Mouse (Mus musculus): ENCODE results near the gene Trpt1. TPM values are rescaled to one million over a fixed set of nuclear protein-coding genes. Genes with fewer than 3 reads are reported as not detected.

Gene Trpt1
- polyA plus RNA-seq, 1 experiment from 2014 or later, result 2.9 TPM

GRCm38 (mm10) chr19:6951381-6951968 lies 44.5 kb upstream of the Trpt1 start:
- Histone ChIP-seq H3K4me2 (ENCODE audit: low read depth, low read length) (peak overlapping the region; percentile 100), H3K9ac (replicated peaks) (peak overlapping the region; percentile 64), H3K27me3 (ENCODE audit: insufficient read depth, low read length) (no peaks in the 10 kb centered on the region), H3K9me3 (ENCODE audit: low read length) (no peaks in the 10 kb centered on the region), H3K36me3 (replicated peaks; ENCODE audit: insufficient read depth, low read length) (peaks cover 11% of the 10 kb centered on the region), H3K4me3 (ENCODE audit: low read depth, low read length) (peak overlapping the region; percentile 60), H3K4me1 (ENCODE audit: insufficient read depth) (peaks cover 24% of the 10 kb centered on the region), H3K27ac (ENCODE audit: low read depth) (peak overlapping the region; percentile 89)
- DNase-seq (peak; percentile 89), ATAC-seq (peak; percentile 85)
- TF ChIP-seq EP300 (IDR thresholded peaks at IDR 0.05; ENCODE audit: low read depth), result peak; percentile 62
- TF ChIP-seq CTCF (IDR thresholded peaks at IDR 0.05; ENCODE audit: low read depth), result no peak
- 0% methylated on average over 35 of the region's 35 CpGs for WGBS (ENCODE audit: insufficient replicate concordance)

GRCm38 (mm10) chr19:6951994-6952711 lies 43.8 kb upstream of the Trpt1 start:
- TF ChIP-seq EP300 (IDR thresholded peaks at IDR 0.05; ENCODE audit: low read depth) (0 out of 2 replicates have a peak, but pooled peaks have one; percentile 7), CTCF (IDR thresholded peaks at IDR 0.05; ENCODE audit: low read depth) (no peak)
- H3K4me2 ChIP-seq (ENCODE audit: low read depth, low read length), result peak overlapping the region; percentile 100
- peaks cover 12% of the 10 kb centered on the region for H3K36me3 ChIP-seq (replicated peaks; ENCODE audit: insufficient read depth, low read length)
- H3K9ac ChIP-seq (replicated peaks), result peak overlapping the region; percentile 64
- H3K9me3 ChIP-seq (ENCODE audit: low read length), result no peaks in the 10 kb centered on the region
- ATAC-seq, result peak; percentile 43
- no peaks in the 10 kb centered on the region for H3K27me3 ChIP-seq (ENCODE audit: insufficient read depth, low read length)
- peak overlapping the region; percentile 89 for H3K27ac ChIP-seq (ENCODE audit: low read depth)
- DNase-seq, result peak; percentile 78
- 3% methylated on average over 31 of the region's 31 CpGs for WGBS (ENCODE audit: insufficient replicate concordance)
- peaks cover 21% of the 10 kb centered on the region for H3K4me1 ChIP-seq (ENCODE audit: insufficient read depth)
- peak overlapping the region; percentile 60 for H3K4me3 ChIP-seq (ENCODE audit: low read depth, low read length)

- no peak for DNase-seq
- Histone ChIP-seq H3K4me1 (ENCODE audit: insufficient read depth) (peaks cover 21% of the 10 kb centered on the region), H3K4me2 (ENCODE audit: low read depth, low read length) (peak overlapping the region; percentile 100), H3K9ac (replicated peaks) (peak overlapping the region; percentile 64), H3K36me3 (replicated peaks; ENCODE audit: insufficient read depth, low read length) (peaks cover 17% of the 10 kb centered on the region), H3K27me3 (ENCODE audit: insufficient read depth, low read length) (no peaks in the 10 kb centered on the region), H3K9me3 (ENCODE audit: low read length) (no peaks in the 10 kb centered on the region), H3K4me3 (ENCODE audit: low read depth, low read length) (peak overlapping the region; percentile 60), H3K27ac (ENCODE audit: low read depth) (peak overlapping the region; percentile 89)
- TF ChIP-seq EP300 (IDR thresholded peaks at IDR 0.05; ENCODE audit: low read depth), result no peak
- no peak for TF ChIP-seq CTCF (IDR thresholded peaks at IDR 0.05; ENCODE audit: low read depth)
- whole genome bisulfite sequencing (ENCODE audit: insufficient replicate concordance), result 14% methylated on average over 3 of the region's 3 CpGs
- ATAC-seq, result no peak
Measured at GRCm38 (mm10) chr19:6952712-6953037, 43.3 kb upstream of the Trpt1 start.

GRCm38 (mm10) chr19:6954046-6954445 lies 41.9 kb upstream of the Trpt1 start:
- no peak for ATAC-seq
- Histone ChIP-seq H3K9me3 (ENCODE audit: low read length) (no peaks in the 10 kb centered on the region), H3K4me2 (ENCODE audit: low read depth, low read length) (no peak overlapping the region), H3K27ac (ENCODE audit: low read depth) (no peak overlapping the region), H3K36me3 (replicated peaks; ENCODE audit: insufficient read depth, low read length) (peaks cover 21% of the 10 kb centered on the region), H3K4me3 (ENCODE audit: low read depth, low read length) (no peak overlapping the region), H3K4me1 (ENCODE audit: insufficient read depth) (peaks cover 21% of the 10 kb centered on the region), H3K27me3 (ENCODE audit: insufficient read depth, low read length) (no peaks in the 10 kb centered on the region), H3K9ac (replicated peaks) (no peak overlapping the region)
- TF ChIP-seq CTCF (IDR thresholded peaks at IDR 0.05; ENCODE audit: low read depth) (peak; percentile 68), EP300 (IDR thresholded peaks at IDR 0.05; ENCODE audit: low read depth) (no peak)
- WGBS (ENCODE audit: insufficient replicate concordance), result 76% methylated on average over 9 of the region's 9 CpGs
- DNase-seq, result peak; percentile 58

GRCm38 (mm10) chr19:6955424-6955823 lies 40.5 kb upstream of the Trpt1 start:
- no peak overlapping the region for H3K27ac ChIP-seq (ENCODE audit: low read depth)
- peak; percentile 7; the same call in 1 of the 2 replicates for TF ChIP-seq CTCF (IDR thresholded peaks at IDR 0.05; ENCODE audit: low read depth)
- no peak for TF ChIP-seq EP300 (IDR thresholded peaks at IDR 0.05; ENCODE audit: low read depth)
- H3K36me3 ChIP-seq (replicated peaks; ENCODE audit: insufficient read depth, low read length), result peaks cover 30% of the 10 kb centered on the region
- ATAC-seq (no peak), DNase-seq (peak; percentile 31)
- H3K9ac ChIP-seq (replicated peaks), result no peak overlapping the region
- H3K4me3 ChIP-seq (ENCODE audit: low read depth, low read length), result no peak overlapping the region
- H3K9me3 ChIP-seq (ENCODE audit: low read length), result no peaks in the 10 kb centered on the region
- H3K4me1 ChIP-seq (ENCODE audit: insufficient read depth), result peaks cover 16% of the 10 kb centered on the region
- H3K4me2 ChIP-seq (ENCODE audit: low read depth, low read length), result no peak overlapping the region
- WGBS (ENCODE audit: insufficient replicate concordance), result 78% methylated on average over 6 of the region's 7 CpGs
- no peaks in the 10 kb centered on the region for H3K27me3 ChIP-seq (ENCODE audit: insufficient read depth, low read length)

GRCm38 (mm10) chr19:6956461-6956860 lies 39.5 kb upstream of the Trpt1 start:
- Histone ChIP-seq H3K4me3 (ENCODE audit: low read depth, low read length) (no peak overlapping the region), H3K36me3 (replicated peaks; ENCODE audit: insufficient read depth, low read length) (peaks cover 30% of the 10 kb centered on the region), H3K9ac (replicated peaks) (no peak overlapping the region)

More at GRCm38 (mm10) chr19:6956461-6956860, 39.5 kb upstream of the Trpt1 start:
- no peak for TF ChIP-seq CTCF (IDR thresholded peaks at IDR 0.05; ENCODE audit: low read depth)
- TF ChIP-seq EP300 (IDR thresholded peaks at IDR 0.05; ENCODE audit: low read depth), result no peak
- Histone ChIP-seq H3K4me1 (ENCODE audit: insufficient read depth) (peaks cover 12% of the 10 kb centered on the region), H3K4me2 (ENCODE audit: low read depth, low read length) (no peak overlapping the region), H3K27ac (ENCODE audit: low read depth) (no peak overlapping the region), H3K27me3 (ENCODE audit: insufficient read depth, low read length) (no peaks in the 10 kb centered on the region), H3K9me3 (ENCODE audit: low read length) (no peaks in the 10 kb centered on the region)
- WGBS (ENCODE audit: insufficient replicate concordance), result 84% methylated on average over 10 of the region's 10 CpGs
- ATAC-seq (no peak), DNase-seq (no peak)

Measured in liver, postnatal 0 days (tissue).